Mouse (Mus musculus) left cerebral cortex, adult 18-20 months (tissue): ENCODE data around the gene Rom1. TPM values are rescaled to one million over a fixed set of nuclear protein-coding genes. Genes with fewer than 3 reads are reported as not detected.
"Not testable (repeated sequence)": the region's sequence is repeated elsewhere in the genome, so short reads cannot be mapped to it uniquely, and the experiment has no call there.

Experiments
- DNase-seq, 2 experiments: peaks; one replicate each; pipeline ENCODE4 v3.0.0; 2021 to 2022; ENCODE audit warnings: low spot score in 2 of 2, mixed read lengths in 1 of 2
- microRNA-seq, 2 experiments: library from miRNA; unstranded; fragments of <30 nt; microRNA quantifications; one replicate each; pipeline ENCODE4 v1.2.0; 2021
- total RNA-seq, 2 experiments: library from RNA; stranded (reverse); gene quantifications; 2 replicates each; pipeline ENCODE4 v1.2.3; 2021

The Rom1 gene
- total RNA-seq, 2 experiments from 2014 or later: 6.4 to 7.6 TPM

- DNase-seq: no peak
Observed at GRCm38 (mm10) chr19:8898576-8898975, 30.6 kb downstream of the Rom1 start.

GRCm38 (mm10) chr19:8897865-8898495 is 31.2 kb downstream of the Rom1 start, which contains the start of gene Ganab:
Gene Ganab, plus strand, starts transcription at chr19:8898071.
- peak; percentile 95 to 99 for DNase-seq

GRCm38 (mm10) chr19:8897211-8897864 is 31.8 kb downstream of the Rom1 start:
- not testable (repeated sequence) for DNase-seq

GRCm38 (mm10) chr19:8896231-8896630 is 32.9 kb downstream of the Rom1 start:
- DNase-seq: not testable (repeated sequence)

- DNase-seq: no peak
Observed at GRCm38 (mm10) chr19:8895397-8895960, 33.7 kb downstream of the Rom1 start.

- peak; percentile 84 to 87 for DNase-seq
Observed at GRCm38 (mm10) chr19:8892829-8893766, 36.1 kb downstream of the Rom1 start, which contains the start of gene Ints5. Gene Ints5, plus strand, starts transcription at chr19:8893005.

- DNase-seq: peak; percentile 93 to 94
Observed at GRCm38 (mm10) chr19:8888511-8889385, 40.4 kb downstream of the Rom1 start, which contains the start of the genes 1810009A15Rik and Gm49416. Gene 1810009A15Rik, plus strand, starts transcription at chr19:8888853. Gene Gm49416, plus strand, starts transcription at chr19:8888926.

GRCm38 (mm10) chr19:8887585-8888463 is 41.3 kb downstream of the Rom1 start:
- no peak for DNase-seq

GRCm38 (mm10) chr19:8886916-8887584 is 42.1 kb downstream of the Rom1 start:
- DNase-seq: no peak

GRCm38 (mm10) chr19:8883616-8884015 is 45.5 kb downstream of the Rom1 start, which contains the start of the genes Lbhd1 and Gm49403:
Gene Lbhd1, plus strand, starts transcription at chr19:8883732.
Gene Gm49403, plus strand, starts transcription at chr19:8883930.
- no peak for DNase-seq

- no peak for DNase-seq
Observed at GRCm38 (mm10) chr19:8881034-8881392, 48.1 kb downstream of the Rom1 start.

GRCm38 (mm10) chr19:8880311-8881033 is 48.7 kb downstream of the Rom1 start, which contains the start of gene Uqcc3:
Gene Uqcc3, minus strand, starts transcription at chr19:8880923.
- DNase-seq: peak; percentile 85 to 90

Small RNA genes within 50 kb of the gene (microRNA-seq; reads per million reads assigned to microRNA genes)
- gene Mir5136: 0.25 to 0.42 reads per million in 2 experiments

Other genes starting within 250 kb of the Rom1 start
- gene Slc3a2, start 206.0 kb downstream of the Rom1 start, total RNA-seq: 100 to 1,000 TPM; 148 to 152 TPM
- gene Wdr74, start 193.5 kb downstream of the Rom1 start, total RNA-seq: 10 to 100 TPM; 46.9 to 50.5 TPM
- 1 to 10 TPM in 1 of 2 experiments, under 1 TPM in 1; 0.94 to 1.5 TPM for gene 1700092M07Rik, start 188.6 kb downstream of the Rom1 start, total RNA-seq
- 10 to 100 TPM; 70.1 to 72.7 TPM for gene Stx5a, start 187.9 kb downstream of the Rom1 start, total RNA-seq
- 10 to 100 TPM; 78.1 to 88.5 TPM for gene Nxf1, start 172.3 kb downstream of the Rom1 start, total RNA-seq
- 10 to 100 TPM; 57.3 to 63.7 TPM for gene Tmem223, start 158.4 kb downstream of the Rom1 start, total RNA-seq
- 1 to 10 TPM; 7.6 to 7.8 TPM for gene Tmem179b, start 154.9 kb downstream of the Rom1 start, total RNA-seq
- 10 to 100 TPM; 13.7 to 15.9 TPM for gene Taf6l, start 142.9 kb downstream of the Rom1 start, total RNA-seq
- 100 to 1,000 TPM; 106 to 107 TPM for gene Polr2g, start 130.8 kb downstream of the Rom1 start, total RNA-seq
- gene Zbtb3, start 126.8 kb downstream of the Rom1 start, total RNA-seq: 1 to 10 TPM; 5.5 to 6.0 TPM
- 10 to 100 TPM; 38.7 to 42.4 TPM for gene Ttc9c, start 110.0 kb downstream of the Rom1 start, total RNA-seq
- 100 to 1,000 TPM; 123 to 127 TPM for gene Hnrnpul2, start 109.3 kb downstream of the Rom1 start, total RNA-seq
- 1 to 10 TPM in 1 of 2 experiments, not detected in 1; 2.3 TPM for gene AC129217.1, start 99.6 kb downstream of the Rom1 start, total RNA-seq
- gene Bscl2, start 91.9 kb downstream of the Rom1 start, total RNA-seq: 100 to 1,000 TPM in 1 of 2 experiments, 10 to 100 TPM in 1; 98.1 to 112 TPM
- 100 to 1,000 TPM; 181 to 184 TPM for gene Gng3, start 90.2 kb downstream of the Rom1 start, total RNA-seq
- 1 to 10 TPM; 1.2 to 1.7 TPM for gene Lrrn4cl, start 78.6 kb downstream of the Rom1 start, total RNA-seq
- 10 to 100 TPM; 91.4 to 96.7 TPM for gene Ubxn1, start 57.9 kb downstream of the Rom1 start, total RNA-seq
- gene Uqcc3, start 48.4 kb downstream of the Rom1 start, total RNA-seq: 10 to 100 TPM; 29.7 to 37.1 TPM
- 1 to 10 TPM; 8.2 TPM for gene Lbhd1, start 45.6 kb downstream of the Rom1 start, total RNA-seq
- gene Gm49403, start 45.4 kb downstream of the Rom1 start, total RNA-seq: not detected
- 10 to 100 TPM; 20.2 to 23.0 TPM for gene 1810009A15Rik, start 40.5 kb downstream of the Rom1 start, total RNA-seq
- 1 to 10 TPM; 2.1 to 3.8 TPM for gene Gm49416, start 40.4 kb downstream of the Rom1 start, total RNA-seq
- gene Ints5, start 36.4 kb downstream of the Rom1 start, total RNA-seq: 10 to 100 TPM; 23.9 to 24.6 TPM
- 10 to 100 TPM; 93.2 to 93.8 TPM for gene Ganab, start 31.3 kb downstream of the Rom1 start, total RNA-seq
- 100 to 1,000 TPM; 188 to 189 TPM for gene B3gat3, start 9.0 kb downstream of the Rom1 start, total RNA-seq
- 10 to 100 TPM in 1 of 2 experiments, 1 to 10 TPM in 1; 9.0 to 11.5 TPM for gene Eml3, start 196 bp upstream of the Rom1 start, total RNA-seq
- gene Mta2, start 12.5 kb upstream of the Rom1 start, total RNA-seq: 10 to 100 TPM; 49.6 to 49.8 TPM
- gene Tut1, start 24.5 kb upstream of the Rom1 start, total RNA-seq: 10 to 100 TPM; 22.5 to 23.7 TPM
- 100 to 1,000 TPM; 251 to 256 TPM for gene Eef1g, start 37.7 kb upstream of the Rom1 start, total RNA-seq
- 10 to 100 TPM; 18.6 to 23.5 TPM for gene Ahnak, start 59.9 kb upstream of the Rom1 start, total RNA-seq
- not detected for gene Scgb1a1, start 158.6 kb upstream of the Rom1 start, total RNA-seq
- 100 to 1,000 TPM; 131 to 136 TPM for gene Asrgl1, start 206.3 kb upstream of the Rom1 start, total RNA-seq